Mouse (Mus musculus): ENCODE measurements around the gene Tshb. TPM values are rescaled to one million over a fixed set of nuclear protein-coding genes. Genes with fewer than 3 reads are reported as not detected.

Gene Tshb
- polyA plus RNA-seq, 1 experiment from 2014 or later, result 0.10 TPM

- H3K9me3 ChIP-seq, result no peaks in the 10 kb centered on the region
- H3K4me1 ChIP-seq, result peaks cover 22% of the 10 kb centered on the region
- no peaks in the 10 kb centered on the region for H3K36me3 ChIP-seq (replicated peaks)
- under 1% methylated on average over 33 of the region's 33 CpGs for WGBS
- H3K27ac ChIP-seq, result peak overlapping the region; percentile 88
- peaks cover 31% of the 10 kb centered on the region for H3K27me3 ChIP-seq (ENCODE audit: poor library complexity, severe bottlenecking)
- peak overlapping the region; percentile 83 for H3K4me3 ChIP-seq
- peak; percentile 39 for DNase-seq (ENCODE audit: extremely low spot score, low spot score)
These were observed 47.4 kb downstream of the Tshb start for GRCm38 (mm10) chr3:102735031-102735558.

- H3K36me3 ChIP-seq (replicated peaks), result no peaks in the 10 kb centered on the region
- peak within 1 kb of the TSS; percentile 83 for H3K4me3 ChIP-seq
- H3K27ac ChIP-seq, result peak within 1 kb of the TSS; percentile 88
- no peaks in the 10 kb centered on the region for H3K9me3 ChIP-seq
- WGBS, result under 1% methylated on average over 54 of the region's 54 CpGs
- DNase-seq (ENCODE audit: extremely low spot score, low spot score), result peak; percentile 74
- H3K4me1 ChIP-seq, result peaks cover 22% of the 10 kb centered on the region
- H3K27me3 ChIP-seq (ENCODE audit: poor library complexity, severe bottlenecking), result peaks cover 31% of the 10 kb centered on the region
These were observed 48.0 kb downstream of the Tshb start, which contains the start of gene Tspan2 for GRCm38 (mm10) chr3:102734313-102735030. TSS of gene Tspan2 (plus strand) at chr3:102734529.

GRCm38 (mm10) chr3:102733936-102734312 lies 48.6 kb downstream of the Tshb start:
- peaks cover 22% of the 10 kb centered on the region for H3K4me1 ChIP-seq
- H3K36me3 ChIP-seq (replicated peaks), result no peaks in the 10 kb centered on the region
- H3K27ac ChIP-seq, result peak overlapping the region; percentile 88; the same call in 1 of the 2 replicates
- no peak for DNase-seq (ENCODE audit: extremely low spot score, low spot score)
- H3K4me3 ChIP-seq, result peak overlapping the region; percentile 83
- WGBS, result 44% methylated on average over 6 of the region's 6 CpGs
- H3K27me3 ChIP-seq (ENCODE audit: poor library complexity, severe bottlenecking), result peaks cover 31% of the 10 kb centered on the region
- no peaks in the 10 kb centered on the region for H3K9me3 ChIP-seq

DNA sequence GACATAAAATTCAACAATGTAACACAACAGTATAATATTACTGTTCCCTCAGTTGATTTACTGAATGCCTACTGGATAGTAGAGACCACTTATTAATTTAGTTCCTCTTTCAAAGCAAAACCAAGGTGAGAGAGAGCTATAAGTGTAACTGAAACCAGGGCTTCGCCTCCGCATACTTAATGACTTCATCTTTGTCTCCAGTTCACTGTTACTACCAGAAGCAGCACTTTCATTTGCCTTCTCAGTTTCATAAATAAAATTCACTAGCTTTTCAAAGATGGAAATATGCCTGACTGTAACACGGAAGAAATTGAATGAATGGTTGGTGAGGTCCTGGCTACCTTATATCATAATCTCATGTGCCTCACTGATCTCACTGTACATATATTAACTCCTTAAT lies 49.5 kb downstream of the Tshb start:
- H3K27ac ChIP-seq, result no peak overlapping the region
- WGBS, result 95% methylated on average over 3 of the region's 3 CpGs

GRCm38 (mm10) chr3:102732619-102733018 lies 49.9 kb downstream of the Tshb start:
- peaks cover 22% of the 10 kb centered on the region for H3K4me1 ChIP-seq
- no peak overlapping the region for H3K4me3 ChIP-seq
- 90% methylated on average over 4 of the region's 4 CpGs for WGBS
- H3K27ac ChIP-seq, result no peak overlapping the region
- peaks cover 31% of the 10 kb centered on the region for H3K27me3 ChIP-seq (ENCODE audit: poor library complexity, severe bottlenecking)
- DNase-seq (ENCODE audit: extremely low spot score, low spot score), result no peak
- H3K36me3 ChIP-seq (replicated peaks), result no peaks in the 10 kb centered on the region
- H3K9me3 ChIP-seq, result no peaks in the 10 kb centered on the region

More for the DNA sequence above, 49.5 kb downstream of the Tshb start:
- Histone ChIP-seq H3K36me3 (replicated peaks) (no peaks in the 10 kb centered on the region), H3K9me3 (no peaks in the 10 kb centered on the region), H3K4me1 (peaks cover 22% of the 10 kb centered on the region), H3K27me3 (ENCODE audit: poor library complexity, severe bottlenecking) (peaks cover 31% of the 10 kb centered on the region), H3K4me3 (no peak overlapping the region)
- DNase-seq (ENCODE audit: extremely low spot score, low spot score), result no peak

GRCm38 (mm10) chr3:102731112-102731511 lies 51.4 kb downstream of the Tshb start:
- Histone ChIP-seq H3K36me3 (replicated peaks) (no peaks in the 10 kb centered on the region), H3K9me3 (no peaks in the 10 kb centered on the region), H3K4me1 (peaks cover 22% of the 10 kb centered on the region), H3K27ac (no peak overlapping the region), H3K27me3 (ENCODE audit: poor library complexity, severe bottlenecking) (peaks cover 27% of the 10 kb centered on the region), H3K4me3 (no peak overlapping the region)
- DNase-seq (ENCODE audit: extremely low spot score, low spot score), result no peak
- WGBS, result 78% methylated on average over 3 of the region's 3 CpGs

DNA sequence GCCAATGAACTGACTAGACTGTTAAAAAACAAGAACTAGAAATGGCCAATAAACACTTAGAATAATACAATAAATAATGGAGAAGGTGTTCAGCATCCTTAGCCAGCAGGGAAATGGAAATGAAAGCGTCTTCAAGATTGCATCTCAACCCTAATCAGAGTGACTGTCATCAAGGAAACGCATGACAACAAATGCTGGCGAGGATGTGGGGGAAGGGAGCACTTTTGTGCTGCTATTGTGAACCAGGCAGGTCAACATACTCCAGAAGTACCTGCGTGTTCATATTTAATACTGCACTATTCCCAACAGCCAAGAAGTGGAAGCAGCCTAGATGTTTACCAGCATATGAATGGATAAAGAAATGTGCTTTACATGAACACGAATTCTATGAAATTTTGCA lies 53.1 kb downstream of the Tshb start:
- whole genome bisulfite sequencing, result 70% methylated on average over 5 of the region's 5 CpGs
- Histone ChIP-seq H3K4me1 (peaks cover 7% of the 10 kb centered on the region), H3K9me3 (no peaks in the 10 kb centered on the region), H3K27me3 (ENCODE audit: poor library complexity, severe bottlenecking) (peaks cover 15% of the 10 kb centered on the region), H3K36me3 (replicated peaks) (no peaks in the 10 kb centered on the region), H3K27ac (no peak overlapping the region), H3K4me3 (no peak overlapping the region)
- DNase-seq (ENCODE audit: extremely low spot score, low spot score), result no peak

Other genes starting within 250 kb of the Tshb start
- gene Tspan2, start 48.2 kb downstream of the Tshb start, polyA plus RNA-seq (2016; fragmentation: Nextera tagmentation; extraction: Ambion mirVana), result 7.5 and 8.5 TPM in 2 replicates
- gene Sycp1, start 153.4 kb upstream of the Tshb start, polyA plus RNA-seq (2016; fragmentation: Nextera tagmentation; extraction: Ambion mirVana), result not detected in 2 replicates
- gene Nr1h5, start 181.4 kb upstream of the Tshb start, polyA plus RNA-seq (2016; fragmentation: Nextera tagmentation; extraction: Ambion mirVana), result 0.07 and 0.11 TPM in 2 replicates
- 68.2 and 78.0 TPM in 2 replicates for gene Sike1, start 213.0 kb upstream of the Tshb start, polyA plus RNA-seq (2016; fragmentation: Nextera tagmentation; extraction: Ambion mirVana)
- 433 and 473 TPM in 2 replicates for gene Csde1, start 237.7 kb upstream of the Tshb start, polyA plus RNA-seq (2016; fragmentation: Nextera tagmentation; extraction: Ambion mirVana)